Mouse (Mus musculus): Measurements from ENCODE around the gene Olfr679.

GRCm38 (mm10) chr7:105116536-105116935, 35.5 kb downstream of the Olfr679 start, which contains the start of gene Olfr681:
- TF ChIP-seq POLR2A (IDR thresholded peaks at IDR 0.05; ENCODE audit: low read depth, low read length) (no peak), CTCF (IDR thresholded peaks at IDR 0.05; ENCODE audit: extremely low read depth, insufficient read length, insufficient replicate concordance, low read depth, low read length) (no peak)

All from small intestine, adult 2 months (tissue).